Mouse (Mus musculus) adrenal gland, adult 8-10 months (tissue): Measurements from ENCODE around the gene B430306N03Rik. TPM values are rescaled to one million over a fixed set of nuclear protein-coding genes. Genes with fewer than 3 reads are reported as not detected.

Experiments used
- DNase-seq: peaks from one replicate; pipeline ENCODE4 v3.0.0; 2022
- total RNA-seq, 4 experiments: library from RNA; stranded (reverse); gene quantifications; 2 replicates each; pipeline ENCODE4 v1.2.4; 2022

The B430306N03Rik gene
- total RNA-seq, 4 experiments from 2014 or later: 0.35 to 0.65 (median 0.54) TPM

- no peak for DNase-seq
These were observed 47.6 kb downstream of the B430306N03Rik start for GRCm38 (mm10) chr17:48363421-48363965.

GRCm38 (mm10) chr17:48365511-48366155 is 49.7 kb downstream of the B430306N03Rik start:
- no peak for DNase-seq

- no peak for DNase-seq
These were observed 50.9 kb downstream of the B430306N03Rik start for GRCm38 (mm10) chr17:48366806-48367205.

- no peak for DNase-seq
These were observed 55.7 kb downstream of the B430306N03Rik start for GRCm38 (mm10) chr17:48371621-48372020.

GRCm38 (mm10) chr17:48372987-48373386 is 57.0 kb downstream of the B430306N03Rik start:
- DNase-seq: no peak

GRCm38 (mm10) chr17:48376102-48376501 is 60.2 kb downstream of the B430306N03Rik start:
- DNase-seq: no peak

Other genes starting within 250 kb of the B430306N03Rik start
- not detected for gene 1700067P10Rik, start 226.8 kb upstream of the B430306N03Rik start, total RNA-seq
- gene 9830107B12Rik, start 169.9 kb upstream of the B430306N03Rik start, total RNA-seq: under 1 TPM in 1 of 4 experiments, not detected in 3; 0.22 TPM
- under 1 TPM in 1 of 4 experiments, not detected in 3; 0.34 TPM for gene A530064D06Rik, start 148.9 kb upstream of the B430306N03Rik start, total RNA-seq
- gene Trem1, start 83.4 kb upstream of the B430306N03Rik start, total RNA-seq: under 1 TPM in 3 of 4 experiments, not detected in 1; 0.12 to 0.16 (median 0.14) TPM
- under 1 TPM in 1 of 4 experiments, not detected in 3; 0.26 TPM for gene Trem3, start 68.4 kb upstream of the B430306N03Rik start, total RNA-seq
- 1 to 10 TPM in 1 of 4 experiments, under 1 TPM in 3; 0.21 to 1.4 (median 0.90) TPM for gene Treml4, start 51.8 kb upstream of the B430306N03Rik start, total RNA-seq
- gene Treml2, start 16.6 kb upstream of the B430306N03Rik start, total RNA-seq: under 1 TPM; 0.12 to 0.56 (median 0.40) TPM
- 10 to 100 TPM in 2 of 4 experiments, 1 to 10 TPM in 2; 5.5 to 22.1 (median 14.4) TPM for gene Trem2, start 30.3 kb downstream of the B430306N03Rik start, total RNA-seq
- gene Treml1, start 43.8 kb downstream of the B430306N03Rik start, total RNA-seq: under 1 TPM; 0.31 to 0.77 (median 0.64) TPM
- 10 to 100 TPM; 33.2 to 45.6 (median 40.9) TPM for gene Nfya, start 93.8 kb downstream of the B430306N03Rik start, total RNA-seq
- 10 to 100 TPM; 21.6 to 27.2 (median 25.7) TPM for gene Oard1, start 93.9 kb downstream of the B430306N03Rik start, total RNA-seq
- gene Apobec2, start 116.8 kb downstream of the B430306N03Rik start, total RNA-seq: 1 to 10 TPM in 3 of 4 experiments, under 1 TPM in 1; 0.98 to 2.5 (median 2.0) TPM
- gene Tspo2, start 135.4 kb downstream of the B430306N03Rik start, total RNA-seq: under 1 TPM in 1 of 4 experiments, not detected in 3; 0.89 TPM
- not detected for gene Unc5cl, start 138.8 kb downstream of the B430306N03Rik start, total RNA-seq